Mouse (Mus musculus) heart, embryonic 14.5 days (tissue): ENCODE measurements around the gene Rnf149. TPM values are rescaled to one million over a fixed set of nuclear protein-coding genes. Genes with fewer than 3 reads are reported as not detected.
"Not testable (repeated sequence)": the region's sequence is repeated elsewhere in the genome, so short reads cannot be mapped to it uniquely, and the experiment has no call there.

ENCODE experiments used
- ATAC-seq: fragments of 200-750 bp; cut with Nextera tagmentation; 2 replicates; pipeline ENCODE4 v1.8.0; 2017; ENCODE audit warnings: low read depth, moderate TSS enrichment; ENCODE audit not compliant: insufficient number of reproducible peaks, insufficient read depth, low FRiP score
- H3K27ac ChIP-seq, 2 experiments: fragments of 200-500 bp in 1 of 2; fragments of 300-500 bp in 1 of 2; sonication (generic) in 1 of 2; replicated peaks in 1 of 2; 2 replicates each; pipeline ENCODE4 v1.5.1; 2012 to 2014; ENCODE audit warnings: low read depth in 2 of 2, low read length in 2 of 2, control low read depth in 1 of 2, mild to moderate bottlenecking in 1 of 2, mixed read lengths in 1 of 2; ENCODE audit not compliant: control insufficient read depth in 1 of 2, insufficient read depth in 1 of 2
- H3K27me3 ChIP-seq: fragments of 300-500 bp; sonication (generic); 2 replicates; pipeline ENCODE4 v1.6.1; 2014; ENCODE audit warnings: mild to moderate bottlenecking, low read length, control low read depth; ENCODE audit not compliant: control insufficient read depth, insufficient read depth
- H3K36me3 ChIP-seq: fragments of 300-500 bp; sonication (generic); 2 replicates; pipeline ENCODE4 v1.6.1; 2014; ENCODE audit warnings: mild to moderate bottlenecking, control low read depth, low read length, mixed read lengths; ENCODE audit not compliant: control insufficient read depth, insufficient read depth
- H3K4me1 ChIP-seq, 2 experiments: fragments of 200-500 bp in 1 of 2; fragments of 300-500 bp in 1 of 2; sonication (generic) in 1 of 2; 2 replicates each; pipeline ENCODE4 v1.6.1; 2012 to 2014; ENCODE audit warnings: low read length in 2 of 2, control low read depth in 1 of 2, mixed read lengths in 1 of 2; ENCODE audit not compliant: control insufficient read depth in 2 of 2, insufficient read depth in 2 of 2
- H3K4me2 ChIP-seq: fragments of 300-500 bp; sonication (generic); 2 replicates; pipeline ENCODE4 v1.6.1; 2014; ENCODE audit warnings: mild to moderate bottlenecking, low read length
- H3K4me3 ChIP-seq, 2 experiments: fragments of 200-500 bp in 1 of 2; fragments of 300-500 bp in 1 of 2; sonication (generic) in 1 of 2; 2 replicates each; pipeline ENCODE4 v1.5.1; 2012 to 2014; ENCODE audit warnings: low read length in 2 of 2, mild to moderate bottlenecking in 2 of 2, control low read depth in 1 of 2, low read depth in 1 of 2, moderate library complexity in 1 of 2; ENCODE audit not compliant: control insufficient read depth in 1 of 2, insufficient read depth in 1 of 2
- H3K9ac ChIP-seq: fragments of 300-500 bp; sonication (generic); 2 replicates; pipeline ENCODE4 v1.6.1; 2014; ENCODE audit warnings: mild to moderate bottlenecking, low read length
- H3K9me3 ChIP-seq: fragments of 300-500 bp; sonication (generic); 2 replicates; pipeline ENCODE4 v1.6.1; 2016; ENCODE audit warnings: low read length, control low read depth; ENCODE audit not compliant: control insufficient read depth
- WGBS: fragments of 180-500 bp; shearing (Covaris S2); extraction: QIAGEN DNeasy Blood & Tissue Kit; methylation state at CpG from one replicate; pipeline ENCODE4 v1.1.7; 2014; 5-methylcytosine and 5-hydroxymethylcytosine counted together
- polyA plus RNA-seq: library from polyadenylated mRNA; unstranded; fragments of >200 nt; fragmentation: Nextera tagmentation; extraction: Ambion mirVana; gene quantifications from 2 replicates; pipeline ENCODE4 v1.2.1, GENCODE M21; 2014

Rnf149 gene
- polyA plus RNA-seq, 1 experiment from 2014 or later, result 22.1 TPM

DNA sequence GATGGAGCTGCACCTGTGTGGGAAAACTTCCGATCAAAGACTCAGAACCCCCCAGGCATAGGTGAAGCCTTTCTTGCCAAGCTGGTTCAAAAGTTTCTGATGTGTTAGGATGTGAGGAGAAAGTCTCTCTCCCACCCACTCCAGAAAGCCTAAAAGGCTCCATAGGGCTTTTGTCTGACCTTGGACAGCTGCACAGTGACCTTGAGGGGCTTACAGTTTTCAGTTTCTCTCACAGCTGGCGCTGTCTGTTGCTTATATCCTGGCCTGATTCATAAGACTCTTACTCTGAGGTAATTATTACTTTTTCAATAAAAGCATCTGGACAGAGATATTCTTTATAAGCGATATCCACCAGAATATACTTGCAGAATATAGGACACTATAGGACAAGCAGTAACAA lies 35.9 kb upstream of the Rnf149 start:
- 86% methylated on average over 3 of the region's 3 CpGs for WGBS
- no peaks in the 10 kb centered on the region for H3K36me3 ChIP-seq
- H3K27ac ChIP-seq, result no peak overlapping the region
- ATAC-seq, result no peak
- H3K27me3 ChIP-seq, result no peaks in the 10 kb centered on the region
- H3K4me3 ChIP-seq, result no peak overlapping the region
- H3K4me1 ChIP-seq, result peaks cover 4 to 9% of the 10 kb centered on the region in 2 experiments
- H3K9ac ChIP-seq, result no peak overlapping the region
- H3K4me2 ChIP-seq, result no peak overlapping the region
- no peaks in the 10 kb centered on the region for H3K9me3 ChIP-seq

DNA sequence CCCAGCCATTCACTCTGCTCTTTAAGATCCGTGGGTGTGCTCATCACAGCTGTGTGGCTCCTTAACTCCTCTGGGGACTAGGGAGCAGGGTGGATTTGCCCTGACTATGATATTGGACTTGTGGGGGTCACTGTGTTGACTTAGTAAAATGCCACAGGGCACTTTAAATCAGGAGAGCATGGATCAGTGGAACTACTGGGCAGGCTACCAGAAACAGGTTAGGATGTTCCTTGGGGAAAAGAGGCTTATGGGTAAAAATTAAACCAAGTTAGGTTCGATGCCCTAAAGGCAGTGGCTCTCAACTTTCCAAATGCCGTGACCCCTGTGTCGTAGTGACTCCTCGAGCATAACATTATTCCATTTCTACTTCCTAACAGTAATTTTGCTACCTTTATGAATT lies 35.3 kb upstream of the Rnf149 start:
- H3K27me3 ChIP-seq, result no peaks in the 10 kb centered on the region
- peaks cover 4 to 9% of the 10 kb centered on the region in 2 experiments for H3K4me1 ChIP-seq
- no peak overlapping the region for H3K4me2 ChIP-seq
- H3K27ac ChIP-seq, result no peak overlapping the region
- no peak overlapping the region for H3K4me3 ChIP-seq
- no peaks in the 10 kb centered on the region for H3K9me3 ChIP-seq
- WGBS, result 77% methylated on average over 5 of the region's 5 CpGs
- no peak overlapping the region for H3K9ac ChIP-seq
- no peak for ATAC-seq
- H3K36me3 ChIP-seq, result no peaks in the 10 kb centered on the region

DNA sequence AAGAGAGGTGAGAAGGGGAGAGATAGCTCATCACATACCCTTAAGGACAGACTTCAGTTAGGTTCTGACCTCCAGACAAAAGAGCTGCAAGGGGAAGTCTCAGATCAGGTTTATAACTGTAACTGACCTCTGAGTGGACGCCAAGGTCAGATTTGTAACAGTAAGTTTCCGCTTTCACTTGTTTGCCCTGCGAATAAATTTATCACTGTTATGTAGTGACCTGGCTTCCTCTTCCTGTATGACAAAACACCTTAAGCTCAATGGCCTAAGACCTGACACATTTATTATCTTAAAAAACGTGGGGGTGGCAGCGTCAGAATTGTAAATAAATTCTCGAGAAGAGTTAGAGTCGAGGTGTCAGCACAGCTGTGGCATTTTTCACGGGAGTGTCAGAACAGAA lies 31.3 kb upstream of the Rnf149 start:
- Histone ChIP-seq H3K36me3 (no peaks in the 10 kb centered on the region), H3K4me3 (no peak overlapping the region), H3K4me1 (peaks cover 5 to 20% of the 10 kb centered on the region in 2 experiments), H3K9ac (no peak overlapping the region), H3K27ac (no peak overlapping the region), H3K4me2 (no peak overlapping the region), H3K9me3 (no peaks in the 10 kb centered on the region), H3K27me3 (no peaks in the 10 kb centered on the region)
- 54% methylated on average over 8 of the region's 8 CpGs for WGBS
- no peak for ATAC-seq

DNA sequence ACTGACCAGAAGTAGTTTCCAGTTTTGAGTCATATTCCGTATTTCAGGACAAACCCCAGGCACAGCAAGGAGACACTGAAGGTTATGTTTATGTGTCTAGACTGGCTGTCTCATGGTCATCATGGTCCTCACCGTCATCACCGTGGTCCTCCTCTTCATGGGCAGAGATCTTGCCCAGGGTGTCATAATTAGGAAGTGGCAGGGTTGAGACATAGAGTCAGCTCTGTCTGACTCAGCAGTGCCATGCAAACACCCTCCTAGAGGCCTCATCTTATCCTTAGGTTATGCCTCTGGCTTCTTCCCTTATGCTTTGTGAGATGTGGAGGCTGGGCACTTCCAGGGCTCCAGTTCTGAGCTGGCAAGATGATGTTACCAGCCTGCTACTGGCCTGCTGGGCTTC lies 25.3 kb upstream of the Rnf149 start:
- H3K9ac ChIP-seq, result no peak overlapping the region
- WGBS, result 92% methylated on average over 3 of the region's 3 CpGs
- peaks cover 2 to 18% of the 10 kb centered on the region in 2 experiments; a peak in 3 of 4 replicates for H3K4me1 ChIP-seq
- no peaks in the 10 kb centered on the region for H3K27me3 ChIP-seq
- H3K4me2 ChIP-seq, result no peak overlapping the region
- no peak for ATAC-seq
- no peaks in the 10 kb centered on the region for H3K9me3 ChIP-seq
- no peak overlapping the region for H3K27ac ChIP-seq
- H3K4me3 ChIP-seq, result no peak overlapping the region
- H3K36me3 ChIP-seq, result no peaks in the 10 kb centered on the region

DNA sequence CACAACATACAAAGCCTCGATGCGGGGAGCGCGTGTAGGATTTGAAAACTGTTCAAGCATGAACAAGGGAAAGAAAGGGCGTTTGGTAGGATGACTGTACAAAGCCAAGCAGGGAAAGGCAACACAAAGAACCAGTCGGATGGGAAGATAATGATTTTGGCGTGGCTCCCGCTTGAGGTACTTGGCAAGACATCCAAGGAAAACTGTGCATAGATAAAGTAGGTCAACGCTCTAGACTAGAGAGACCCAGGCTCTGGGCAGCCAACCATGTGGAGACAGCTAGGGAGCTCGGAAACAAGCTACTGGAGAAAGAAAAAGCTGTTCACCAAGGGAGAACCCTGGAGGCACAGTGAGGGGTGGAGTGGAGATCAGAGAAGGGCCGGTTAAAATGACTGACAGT lies 21.5 kb upstream of the Rnf149 start:
- Histone ChIP-seq H3K9ac (no peak overlapping the region), H3K27ac (no peak overlapping the region), H3K9me3 (no peaks in the 10 kb centered on the region), H3K4me1 (peaks cover 0 to 4% of the 10 kb centered on the region in 2 experiments; a peak in 2 of 4 replicates), H3K27me3 (no peaks in the 10 kb centered on the region), H3K4me2 (no peak overlapping the region), H3K4me3 (no peak overlapping the region), H3K36me3 (no peaks in the 10 kb centered on the region)
- 60% methylated on average over 11 of the region's 11 CpGs for WGBS
- no peak for ATAC-seq

DNA sequence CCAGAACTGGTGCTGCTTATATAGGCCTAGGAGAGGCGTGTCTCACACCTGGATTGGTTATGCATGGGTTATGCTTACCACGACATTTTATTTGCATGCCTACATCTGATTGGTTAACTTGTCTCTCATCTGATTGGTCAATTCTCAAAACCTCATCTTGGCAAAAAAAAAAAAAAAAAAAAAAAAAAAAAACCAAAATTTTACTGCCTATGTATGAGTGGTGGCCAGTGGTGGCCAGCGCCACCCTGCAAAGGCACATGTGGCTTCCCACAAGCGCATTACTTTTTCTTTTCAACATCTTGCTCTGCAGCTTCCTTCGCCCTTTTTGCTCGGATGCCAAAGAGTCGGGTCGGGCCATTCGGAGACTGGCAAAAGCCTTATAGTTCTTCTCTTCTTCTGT lies 19.9 kb upstream of the Rnf149 start:
- ATAC-seq, H3K4me2 ChIP-seq, H3K4me3 ChIP-seq, H3K9ac ChIP-seq, H3K27me3 ChIP-seq, H3K27ac ChIP-seq, H3K4me1 ChIP-seq, H3K36me3 ChIP-seq, H3K9me3 ChIP-seq: not testable (repeated sequence)
- WGBS, result 91% methylated on average over 9 of the region's 9 CpGs

DNA sequence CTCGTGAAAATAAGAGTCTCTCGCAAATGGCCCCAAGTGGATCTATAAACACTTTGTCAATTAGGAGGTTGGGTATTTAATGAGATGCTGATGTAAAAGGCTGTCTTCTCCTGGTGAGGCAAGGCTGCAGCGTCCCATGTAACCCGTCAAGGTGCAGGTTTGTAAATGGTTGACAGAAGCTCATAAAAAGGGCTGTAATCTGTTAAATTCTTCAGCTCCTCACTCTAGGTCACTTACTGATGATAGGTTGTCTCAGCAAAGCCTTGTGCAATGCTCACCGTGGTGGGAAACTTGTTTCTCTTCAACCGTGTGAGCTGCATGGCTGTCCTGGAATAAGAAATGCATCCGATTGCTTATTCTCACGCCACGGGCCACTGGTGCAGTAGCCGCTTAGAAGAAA lies 16.6 kb upstream of the Rnf149 start:
- H3K9me3 ChIP-seq, result no peaks in the 10 kb centered on the region
- no peak overlapping the region for H3K9ac ChIP-seq
- ATAC-seq, result no peak
- H3K27ac ChIP-seq, result no peak overlapping the region
- WGBS, result 84% methylated on average over 10 of the region's 10 CpGs
- H3K4me3 ChIP-seq, result no peak overlapping the region
- no peaks in the 10 kb centered on the region for H3K36me3 ChIP-seq
- no peak overlapping the region for H3K4me2 ChIP-seq
- H3K4me1 ChIP-seq, result peaks cover 0 to 3% of the 10 kb centered on the region in 2 experiments; a peak in 1 of 4 replicates
- no peaks in the 10 kb centered on the region for H3K27me3 ChIP-seq

DNA sequence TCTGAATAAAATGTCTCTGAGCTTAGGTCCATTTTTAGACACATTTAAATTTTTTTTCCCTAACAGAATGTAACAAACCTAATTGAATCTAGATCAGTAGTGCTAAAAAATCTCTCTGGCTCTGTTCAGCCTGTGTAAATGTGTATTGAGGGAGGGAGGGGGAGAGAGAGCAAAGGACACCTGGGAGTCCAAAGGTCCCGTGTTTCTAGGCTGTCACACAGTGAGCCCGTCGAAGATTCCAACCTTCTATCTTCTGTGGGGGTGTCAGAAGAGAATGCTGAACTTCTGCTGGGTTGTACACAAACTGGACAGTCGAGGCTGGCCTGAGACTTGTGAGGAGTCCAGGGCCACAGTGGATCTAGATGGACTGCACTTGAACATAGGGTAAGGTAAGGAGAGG lies 14.9 kb upstream of the Rnf149 start:
- no peak overlapping the region for H3K9ac ChIP-seq
- H3K27ac ChIP-seq, result no peak overlapping the region
- 78% methylated on average over 4 of the region's 4 CpGs for WGBS
- H3K27me3 ChIP-seq, result no peaks in the 10 kb centered on the region
- no peak overlapping the region for H3K4me2 ChIP-seq
- no peak overlapping the region for H3K4me3 ChIP-seq
- no peaks in the 10 kb centered on the region for H3K4me1 ChIP-seq
- no peaks in the 10 kb centered on the region for H3K9me3 ChIP-seq
- ATAC-seq, result no peak
- no peaks in the 10 kb centered on the region for H3K36me3 ChIP-seq
